Mouse (Mus musculus) kidney, adult 2 months (tissue): ENCODE results near the gene Akt2. TPM values are rescaled to one million over a fixed set of nuclear protein-coding genes. Genes with fewer than 3 reads are reported as not detected.

Experiments used
- DNase-seq: peaks from one replicate; pipeline ENCODE4 v3.0.0; 2021
- H3K27ac ChIP-seq: fragments of 200-500 bp; 2 replicates; pipeline ENCODE4 v1.5.1; 2012; ENCODE audit warnings: low read depth, low read length, control low read depth, inconsistent platforms; ENCODE audit not compliant: insufficient read depth
- H3K27me3 ChIP-seq: fragments of 200-500 bp; replicated peaks from 2 replicates; pipeline ENCODE4 v1.6.1; 2012; ENCODE audit warnings: mild to moderate bottlenecking, moderate library complexity, low read length, inconsistent platforms; ENCODE audit not compliant: control insufficient read depth, insufficient read depth
- H3K36me3 ChIP-seq: fragments of 200-500 bp; 2 replicates; pipeline ENCODE4 v1.6.1; 2012; ENCODE audit warnings: mild to moderate bottlenecking, moderate library complexity, low read length, inconsistent platforms; ENCODE audit not compliant: control insufficient read depth, insufficient read depth
- H3K4me1 ChIP-seq: fragments of 200-500 bp; 2 replicates; pipeline ENCODE4 v1.6.1; 2011; ENCODE audit warnings: low read length; ENCODE audit not compliant: control insufficient read depth, insufficient read depth
- H3K4me3 ChIP-seq: fragments of 200-500 bp; 2 replicates; pipeline ENCODE4 v1.5.1; 2011; ENCODE audit warnings: mild to moderate bottlenecking, low read depth, low read length, control low read depth; ENCODE audit not compliant: insufficient read depth
- CTCF ChIP-seq: fragments of 200-500 bp; conservative IDR thresholded peaks from 2 replicates; pipeline ENCODE4 v1.5.1; 2011; ENCODE audit warnings: low read depth, mild to moderate bottlenecking, control low read depth, low read length, moderate library complexity, mixed read lengths; ENCODE audit not compliant: insufficient read depth, insufficient read length
- POLR2A ChIP-seq: fragments of 200-500 bp; IDR thresholded peaks from one replicate; pipeline ENCODE4 v1.6.1; 2011; ENCODE audit warnings: low read depth, low read length, control low read depth
- WGBS: fragments of 180-500 bp; shearing (Covaris S2); methylation state at CpG from one replicate; pipeline ENCODE4 v1.1.7; 2018; 5-methylcytosine and 5-hydroxymethylcytosine counted together
- polyA plus RNA-seq: library from polyadenylated mRNA; depleted of rRNA; stranded (reverse); fragments of >200 nt; gene quantifications from 2 replicates; pipeline ENCODE4 v1.2.3, GENCODE M21; 2012

Gene Akt2
- polyA plus RNA-seq, 1 experiment = 89.2 TPM

DNA sequence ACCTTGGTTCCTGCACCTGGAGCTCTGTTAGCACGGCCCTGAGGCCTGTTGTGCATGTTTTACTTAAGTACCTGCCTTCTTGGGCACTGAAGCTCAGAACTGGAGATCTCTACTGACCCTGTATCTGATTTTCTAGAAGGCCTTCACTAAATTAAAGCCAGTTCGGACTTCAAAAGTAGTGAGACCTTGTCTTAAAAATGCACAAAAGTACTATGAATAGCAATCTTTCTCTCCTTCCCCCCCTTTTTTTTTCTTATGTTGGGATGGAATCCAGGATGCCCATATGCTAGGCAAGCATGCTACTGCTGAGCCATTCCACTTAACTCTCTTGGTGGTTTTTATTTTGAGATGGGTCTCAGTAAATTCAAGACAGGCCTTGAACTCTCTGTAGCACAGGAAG lies 10.8 kb downstream of the Akt2 start:
- Histone ChIP-seq H3K4me3 (no peak overlapping the region), H3K27ac (no peak overlapping the region), H3K36me3 (no peaks in the 10 kb centered on the region), H3K27me3 (no peaks in the 10 kb centered on the region), H3K4me1 (peaks cover 32% of the 10 kb centered on the region)
- no peak for TF ChIP-seq POLR2A
- no peak for TF ChIP-seq CTCF
- DNase-seq = no peak
- 74% methylated on average over 2 of the region's 2 CpGs for WGBS

DNA sequence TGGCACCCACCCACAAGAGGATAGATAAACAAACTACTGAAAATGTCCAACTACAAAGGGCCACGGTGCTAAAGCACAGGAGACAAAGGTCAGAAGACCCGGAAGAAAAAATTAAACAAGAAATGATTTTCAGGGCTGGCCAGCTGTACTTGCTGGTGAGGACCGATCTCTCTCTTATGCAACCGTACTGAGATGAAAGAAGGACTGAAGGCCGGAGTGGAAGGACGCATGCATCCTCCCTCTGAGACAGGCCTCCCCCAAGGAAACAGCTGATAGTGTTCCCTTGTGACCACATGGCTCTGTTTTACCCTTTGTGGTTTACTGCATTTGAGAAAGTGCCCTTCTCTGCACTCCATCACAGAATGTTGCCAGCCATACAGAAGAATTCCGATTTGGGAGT lies 11.5 kb downstream of the Akt2 start:
- Histone ChIP-seq H3K27me3 (no peaks in the 10 kb centered on the region), H3K27ac (peak overlapping the region; percentile 19), H3K4me3 (no peak overlapping the region), H3K4me1 (peaks cover 38% of the 10 kb centered on the region), H3K36me3 (no peaks in the 10 kb centered on the region)
- peak; percentile 45 for DNase-seq
- 51% methylated on average over 7 of the region's 7 CpGs for WGBS
- TF ChIP-seq POLR2A (no peak), CTCF (no peak)

DNA sequence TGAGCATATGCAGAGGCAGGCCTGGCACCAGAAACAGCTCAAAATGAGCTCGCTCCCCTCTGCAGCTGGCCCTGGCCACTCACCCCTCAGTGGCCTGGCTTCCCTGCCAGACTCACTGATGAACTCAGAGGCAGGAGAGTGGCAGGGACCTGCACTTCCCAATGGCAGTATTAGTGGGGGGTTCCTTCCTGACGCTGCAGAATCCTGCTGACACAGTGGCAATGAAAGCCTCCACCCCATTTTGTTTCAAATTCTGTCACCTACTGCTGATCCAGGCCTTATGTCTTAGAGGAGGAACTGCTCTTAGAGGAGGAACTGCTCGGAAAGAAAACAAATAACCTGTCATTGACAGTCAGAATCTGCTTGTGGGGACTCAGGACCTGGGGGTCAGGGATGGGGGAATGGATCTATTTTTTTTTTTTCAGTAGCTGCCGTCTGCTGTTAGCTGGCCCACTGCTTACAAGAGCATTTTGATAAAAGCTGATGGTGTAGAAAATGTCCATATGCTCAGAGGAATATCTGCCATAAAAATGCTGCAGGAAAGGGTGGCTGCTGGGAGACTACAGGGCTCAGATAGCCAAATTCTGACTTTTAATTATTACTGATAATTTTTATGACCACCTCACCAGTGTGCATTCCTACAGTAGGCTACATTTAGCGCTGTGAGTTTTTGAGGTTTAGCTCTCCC lies 13.5 kb downstream of the Akt2 start:
- DNase-seq = no peak
- no peak overlapping the region for H3K27ac ChIP-seq
- H3K27me3 ChIP-seq = no peaks in the 10 kb centered on the region
- no peaks in the 10 kb centered on the region for H3K36me3 ChIP-seq
- peaks cover 41% of the 10 kb centered on the region for H3K4me1 ChIP-seq
- no peak for TF ChIP-seq CTCF
- TF ChIP-seq POLR2A = no peak
- no peak overlapping the region for H3K4me3 ChIP-seq
- WGBS = 56% methylated on average over 5 of the region's 5 CpGs

DNA sequence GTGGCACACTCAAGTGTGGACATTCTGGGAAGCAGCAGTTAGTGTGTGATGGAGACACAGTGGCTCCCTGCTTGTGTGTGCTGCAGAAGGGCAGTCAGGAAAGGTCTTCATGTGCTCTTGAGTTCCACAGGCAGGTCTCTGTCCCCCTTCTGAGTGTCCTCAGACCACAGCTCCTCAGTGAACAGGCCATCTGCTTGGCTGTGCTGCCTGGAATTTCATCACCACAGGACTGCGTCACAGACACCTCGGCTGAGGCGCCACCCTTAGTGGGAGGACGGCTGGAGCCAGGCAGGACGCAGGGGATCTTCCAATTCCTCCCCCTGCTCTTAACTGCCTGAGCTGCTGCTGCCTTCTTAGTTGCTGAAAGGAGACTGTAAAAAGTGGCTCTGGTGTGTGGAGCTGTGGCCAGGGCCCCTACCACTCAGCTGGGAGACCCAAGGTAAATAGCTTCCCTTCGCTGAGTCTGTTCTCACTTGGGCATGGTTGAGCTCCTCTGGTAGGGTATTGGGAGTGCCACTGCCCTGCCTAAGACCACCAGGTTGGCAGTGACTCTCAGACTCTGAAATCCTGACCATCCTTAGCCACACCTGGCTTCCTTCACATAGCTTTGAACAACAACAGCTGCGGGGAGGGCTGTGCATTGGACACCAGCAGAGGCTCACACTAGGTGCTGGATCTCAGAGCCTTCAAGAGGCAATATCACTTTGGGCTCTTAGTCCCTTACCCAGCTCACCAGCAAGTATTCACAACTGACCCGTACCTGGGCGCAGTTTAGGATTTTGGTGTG lies 14.3 kb downstream of the Akt2 start:
- H3K27ac ChIP-seq = no peak overlapping the region
- H3K36me3 ChIP-seq = no peaks in the 10 kb centered on the region
- peak; percentile 26 for DNase-seq
- H3K4me1 ChIP-seq = peaks cover 41% of the 10 kb centered on the region
- H3K4me3 ChIP-seq = no peak overlapping the region
- no peaks in the 10 kb centered on the region for H3K27me3 ChIP-seq
- WGBS = 66% methylated on average over 9 of the region's 9 CpGs
- TF ChIP-seq POLR2A (no peak), CTCF (no peak)

DNA sequence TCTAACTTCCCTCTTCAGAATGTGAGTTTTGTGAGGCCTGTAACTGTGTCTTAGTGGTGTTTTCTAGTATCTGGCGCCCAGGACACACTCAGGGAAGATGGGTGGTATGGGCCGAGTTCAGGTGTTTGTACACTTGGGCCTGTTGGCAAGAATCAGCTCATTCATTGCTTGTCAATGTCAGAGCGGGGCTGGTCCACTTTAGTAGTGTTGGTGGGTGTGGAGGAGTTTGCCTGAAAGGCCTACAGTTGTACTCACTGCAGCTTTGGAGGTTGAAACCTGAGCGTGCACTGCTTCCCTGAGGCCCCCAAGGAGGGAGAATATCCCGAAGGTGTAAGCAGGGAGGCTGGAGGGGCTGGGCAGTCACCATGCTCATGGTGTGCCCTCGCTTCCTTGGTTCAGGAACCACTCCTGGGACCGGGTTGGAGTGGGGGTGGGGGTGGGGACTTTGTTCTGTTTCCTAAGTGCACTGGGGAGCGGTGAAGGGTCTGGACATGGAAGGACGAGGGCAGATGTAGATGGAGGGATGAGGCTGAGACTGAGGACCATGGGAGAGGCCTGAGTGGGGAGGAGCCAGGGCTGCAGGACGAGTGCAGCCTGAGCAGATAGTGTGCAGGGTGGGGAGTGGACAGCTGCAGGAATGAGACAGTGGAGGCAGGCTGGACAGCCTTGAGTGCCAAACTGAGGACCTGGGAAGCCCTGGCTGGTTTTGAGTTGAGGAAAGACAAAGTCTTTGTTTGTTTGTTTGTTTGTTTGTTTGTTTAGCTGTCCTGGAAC lies 15.3 kb downstream of the Akt2 start:
- H3K4me3 ChIP-seq = no peak overlapping the region
- TF ChIP-seq POLR2A (no peak), CTCF (no peak)
- DNase-seq = no peak
- peaks cover 41% of the 10 kb centered on the region for H3K4me1 ChIP-seq
- no peaks in the 10 kb centered on the region for H3K27me3 ChIP-seq
- H3K36me3 ChIP-seq = no peaks in the 10 kb centered on the region
- WGBS = 45% methylated on average over 10 of the region's 10 CpGs
- no peak overlapping the region for H3K27ac ChIP-seq

DNA sequence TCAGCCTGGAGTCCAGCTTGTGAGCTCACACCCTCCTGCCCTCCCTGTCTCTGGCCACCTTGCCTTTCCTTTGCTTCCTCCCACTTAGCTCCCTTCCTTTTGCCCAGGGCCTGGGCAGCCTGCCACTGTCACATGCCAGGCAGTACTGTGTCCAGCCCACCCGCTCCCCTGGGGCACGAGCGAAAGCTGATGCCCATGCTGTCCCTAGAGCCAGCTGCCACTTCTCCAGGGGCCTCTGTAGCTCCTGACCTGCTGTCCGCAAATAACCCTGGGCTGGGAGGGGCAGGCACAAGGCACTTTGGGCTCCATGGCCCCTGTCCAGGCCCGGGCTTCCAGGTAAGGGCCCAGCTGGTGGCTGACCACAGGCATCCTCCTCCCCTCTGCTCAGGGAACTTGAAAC lies 16.2 kb downstream of the Akt2 start:
- DNase-seq = peak; percentile 91
- no peaks in the 10 kb centered on the region for H3K27me3 ChIP-seq
- no peak overlapping the region for H3K4me3 ChIP-seq
- WGBS = 12% methylated on average over 5 of the region's 5 CpGs
- no peaks in the 10 kb centered on the region for H3K36me3 ChIP-seq
- no peak for TF ChIP-seq POLR2A
- no peak for TF ChIP-seq CTCF
- H3K4me1 ChIP-seq = peaks cover 38% of the 10 kb centered on the region
- H3K27ac ChIP-seq = 0 out of 2 replicates have a peak overlapping the region, but pooled peaks have one; percentile 28

DNA sequence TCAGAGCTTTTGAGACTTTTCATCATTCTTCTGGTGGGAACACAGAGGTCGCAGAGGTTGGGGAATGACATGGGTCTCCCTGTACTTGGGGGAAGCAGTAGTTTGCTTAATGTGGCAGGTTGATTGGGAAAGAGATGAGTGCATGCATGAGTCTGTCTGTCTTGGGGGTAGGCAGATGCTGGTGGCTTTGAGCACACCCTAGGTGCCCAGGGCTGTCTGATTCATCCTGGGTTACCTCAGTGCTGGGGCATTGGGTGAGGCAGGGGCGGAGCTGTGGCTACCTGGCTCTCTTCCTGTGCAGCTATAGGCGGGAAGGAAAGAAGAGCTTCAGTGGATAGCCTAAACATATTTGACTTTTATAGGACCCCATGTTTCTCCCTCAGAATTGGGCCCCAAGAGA lies 16.8 kb downstream of the Akt2 start:
- no peaks in the 10 kb centered on the region for H3K27me3 ChIP-seq
- no peak overlapping the region for H3K4me3 ChIP-seq
- TF ChIP-seq POLR2A (no peak), CTCF (no peak)
- no peak for DNase-seq
- WGBS = 82% methylated on average over 3 of the region's 3 CpGs
- peaks cover 32% of the 10 kb centered on the region for H3K4me1 ChIP-seq
- H3K27ac ChIP-seq = no peak overlapping the region
- H3K36me3 ChIP-seq = no peaks in the 10 kb centered on the region
